Mouse (Mus musculus): ENCODE data around the gene Trrap. TPM values are rescaled to one million over a fixed set of nuclear protein-coding genes. Genes with fewer than 3 reads are reported as not detected.

The Trrap gene
- polyA plus RNA-seq, 1 experiment from 2014 or later = 96.8 TPM

DNA sequence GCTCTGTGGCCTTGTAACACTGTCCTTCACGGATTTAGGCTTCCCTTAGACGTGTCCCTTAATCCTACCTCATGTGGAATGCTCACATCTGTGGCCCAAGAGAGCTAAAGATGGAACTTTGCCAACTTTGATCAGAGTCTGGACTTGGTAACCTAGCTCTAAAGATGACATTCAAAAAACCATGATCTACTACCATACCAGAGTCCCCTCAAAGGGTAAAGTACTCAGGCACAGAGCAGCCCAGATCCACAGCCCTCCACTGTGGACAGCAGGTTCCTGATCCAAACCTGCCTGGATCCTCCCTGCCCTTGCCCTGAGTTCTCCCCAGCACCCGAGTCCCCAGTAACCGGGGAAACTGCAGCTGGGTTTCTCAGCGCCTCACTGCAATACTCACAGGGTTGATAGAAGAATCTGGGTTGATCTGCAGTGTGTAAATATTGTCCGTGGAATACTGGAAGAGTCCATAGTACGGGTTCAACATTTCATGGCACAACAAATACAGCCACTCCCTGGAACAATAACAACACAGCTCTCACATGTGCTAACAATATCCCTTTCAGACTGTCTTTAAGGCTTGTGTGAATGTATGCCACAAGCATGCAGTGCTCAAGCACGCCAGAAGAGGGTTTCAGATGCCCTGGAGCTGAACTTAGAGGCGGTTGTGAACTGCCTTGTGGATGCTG, 118.6 kb downstream of the Trrap start:
- ATAC-seq (ENCODE audit: insufficient read depth, low FRiP score, low TSS enrichment) (no peak), DNase-seq (ENCODE audit: low spot score) (no peak)
- H3K4me2 ChIP-seq (ENCODE audit: low read depth) = no peak overlapping the region
- no peaks in the 10 kb centered on the region for H3K9me3 ChIP-seq (ENCODE audit: control insufficient read depth, low read length)
- peaks cover 20% of the 10 kb centered on the region for H3K36me3 ChIP-seq (ENCODE audit: control insufficient read depth, insufficient read depth, low read length)
- no peak overlapping the region for H3K4me3 ChIP-seq (ENCODE audit: low read depth, low read length)
- H3K27me3 ChIP-seq (ENCODE audit: control insufficient read depth, insufficient read depth, low read length) = no peaks in the 10 kb centered on the region
- H3K27ac ChIP-seq (ENCODE audit: low read depth, low read length) = no peak overlapping the region
- no peak overlapping the region for H3K9ac ChIP-seq (ENCODE audit: low read length)
- 91% methylated on average over 9 of the region's 9 CpGs for WGBS
- no peaks in the 10 kb centered on the region for H3K4me1 ChIP-seq (ENCODE audit: control insufficient read depth, insufficient read depth, low read length)

DNA sequence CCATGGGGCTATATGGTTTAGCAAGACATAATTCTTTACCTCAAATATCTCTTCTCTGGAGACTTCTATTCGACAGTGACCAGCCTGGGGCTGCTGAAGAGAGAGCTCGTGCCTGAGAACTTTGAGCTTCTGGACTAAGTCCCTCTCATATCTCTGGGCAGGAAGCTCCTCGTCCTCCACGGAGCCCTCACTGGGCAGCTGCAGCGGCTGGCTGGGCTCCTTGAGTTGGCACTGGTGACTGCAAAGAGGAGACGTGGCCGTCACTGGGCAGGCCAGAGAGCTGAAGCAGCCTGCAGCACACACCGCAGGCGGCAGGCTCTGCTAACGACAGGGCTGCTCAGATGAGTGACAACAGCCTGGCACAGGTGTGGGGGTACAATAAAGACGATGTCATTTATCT, 123.7 kb downstream of the Trrap start:
- Histone ChIP-seq H3K36me3 (ENCODE audit: control insufficient read depth, insufficient read depth, low read length) (peaks cover 17% of the 10 kb centered on the region), H3K27me3 (ENCODE audit: control insufficient read depth, insufficient read depth, low read length) (no peaks in the 10 kb centered on the region), H3K4me1 (ENCODE audit: control insufficient read depth, insufficient read depth, low read length) (no peaks in the 10 kb centered on the region), H3K9me3 (ENCODE audit: control insufficient read depth, low read length) (no peaks in the 10 kb centered on the region), H3K4me2 (ENCODE audit: low read depth) (no peak overlapping the region), H3K9ac (ENCODE audit: low read length) (no peak overlapping the region), H3K4me3 (ENCODE audit: low read depth, low read length) (no peak overlapping the region), H3K27ac (ENCODE audit: low read depth, low read length) (no peak overlapping the region)
- WGBS = 87% methylated on average over 11 of the region's 11 CpGs
- DNase-seq (ENCODE audit: low spot score) = no peak
- ATAC-seq (ENCODE audit: insufficient read depth, low FRiP score, low TSS enrichment) = no peak

DNA sequence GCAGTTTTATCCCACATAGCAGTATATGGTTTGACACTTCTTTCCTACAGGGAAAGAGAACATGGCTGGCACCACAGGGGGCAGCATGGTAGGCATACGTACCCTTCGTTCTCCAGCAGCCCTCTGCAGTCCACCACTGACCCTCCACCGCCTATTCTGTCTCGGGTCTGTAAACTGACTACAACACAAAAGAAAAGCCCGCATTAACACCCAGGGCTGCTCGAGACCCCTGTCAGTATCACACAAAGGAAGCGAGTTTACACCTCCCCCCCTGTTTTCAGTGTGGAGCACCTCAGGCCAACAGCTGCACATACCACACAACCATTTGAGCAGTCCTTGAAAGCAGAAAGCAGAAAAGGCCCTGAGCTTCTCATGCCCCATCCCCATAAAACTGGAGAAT, 130.3 kb downstream of the Trrap start:
- Histone ChIP-seq H3K9me3 (ENCODE audit: control insufficient read depth, low read length) (no peaks in the 10 kb centered on the region), H3K27ac (ENCODE audit: low read depth, low read length) (no peak overlapping the region), H3K4me1 (ENCODE audit: control insufficient read depth, insufficient read depth, low read length) (peaks cover 6% of the 10 kb centered on the region; the same call in 1 of the 2 replicates), H3K27me3 (ENCODE audit: control insufficient read depth, insufficient read depth, low read length) (no peaks in the 10 kb centered on the region), H3K4me2 (ENCODE audit: low read depth) (no peak overlapping the region), H3K9ac (ENCODE audit: low read length) (no peak overlapping the region), H3K36me3 (ENCODE audit: control insufficient read depth, insufficient read depth, low read length) (no peaks in the 10 kb centered on the region; the same call in 1 of the 2 replicates), H3K4me3 (ENCODE audit: low read depth, low read length) (no peak overlapping the region)
- ATAC-seq (ENCODE audit: insufficient read depth, low FRiP score, low TSS enrichment) = peak; percentile 48; the same call in 1 of the 2 replicates
- 27% methylated on average over 7 of the region's 7 CpGs for WGBS
- DNase-seq (ENCODE audit: low spot score) = no peak

DNA sequence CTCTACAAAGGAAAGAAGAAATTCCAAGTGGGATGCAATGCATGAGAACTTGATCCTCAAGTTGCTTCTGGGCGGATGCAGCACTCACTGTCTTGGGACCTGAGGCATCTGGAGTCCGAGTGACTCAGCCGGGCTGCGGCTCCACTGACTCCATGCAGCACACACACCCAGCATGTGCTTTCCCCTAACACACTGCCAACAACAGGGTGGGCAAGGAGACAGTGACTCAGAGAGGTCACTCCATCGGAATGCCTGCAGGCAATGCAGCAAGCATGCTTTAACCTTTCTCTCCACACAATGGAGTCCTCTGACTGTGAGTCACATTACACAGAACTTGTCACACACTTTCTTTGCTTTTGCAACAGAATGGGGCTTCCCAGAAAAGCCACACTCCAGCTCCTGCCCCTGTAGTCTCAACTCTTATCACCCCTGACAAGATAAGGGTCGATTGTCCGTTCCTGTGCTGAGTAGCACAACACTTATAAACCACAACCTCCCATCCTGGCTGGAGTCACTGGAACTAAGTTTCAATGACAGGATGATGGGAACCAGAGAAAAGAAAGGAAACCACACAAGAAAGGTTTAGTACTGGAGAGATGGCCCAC, 131.0 kb downstream of the Trrap start:
- Histone ChIP-seq H3K9me3 (ENCODE audit: control insufficient read depth, low read length) (no peaks in the 10 kb centered on the region), H3K36me3 (ENCODE audit: control insufficient read depth, insufficient read depth, low read length) (no peaks in the 10 kb centered on the region; the same call in 1 of the 2 replicates), H3K27ac (ENCODE audit: low read depth, low read length) (0 out of 2 replicates have a peak overlapping the region, but pooled peaks have one; percentile 49), H3K27me3 (ENCODE audit: control insufficient read depth, insufficient read depth, low read length) (no peaks in the 10 kb centered on the region), H3K4me3 (ENCODE audit: low read depth, low read length) (no peak overlapping the region), H3K4me1 (ENCODE audit: control insufficient read depth, insufficient read depth, low read length) (peaks cover 6% of the 10 kb centered on the region; the same call in 1 of the 2 replicates), H3K4me2 (ENCODE audit: low read depth) (no peak overlapping the region), H3K9ac (ENCODE audit: low read length) (no peak overlapping the region)
- DNase-seq (ENCODE audit: low spot score) (no peak), ATAC-seq (ENCODE audit: insufficient read depth, low FRiP score, low TSS enrichment) (no peak)
- WGBS = 52% methylated on average over 7 of the region's 7 CpGs

DNA sequence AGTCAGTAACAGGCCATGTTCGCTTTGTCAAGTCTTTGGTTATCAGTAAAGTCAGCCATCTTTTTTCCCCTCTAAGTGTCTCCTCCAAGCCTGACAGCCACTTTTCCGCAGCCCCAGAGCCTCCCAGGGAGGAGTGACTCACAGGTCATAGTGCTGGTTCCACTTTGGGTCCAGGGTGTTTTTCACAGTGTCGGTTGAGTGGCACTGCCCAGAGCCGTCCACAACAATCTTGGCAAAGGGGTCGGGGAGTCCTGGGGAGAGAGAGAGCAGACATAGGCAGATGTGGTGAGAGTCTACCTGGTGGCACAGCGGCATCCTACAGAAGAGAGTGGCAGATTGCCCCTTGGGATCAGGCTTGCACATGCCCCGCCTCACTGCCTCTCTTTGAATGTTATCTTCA, 133.5 kb downstream of the Trrap start:
- Histone ChIP-seq H3K27ac (ENCODE audit: low read depth, low read length) (no peak overlapping the region), H3K4me1 (ENCODE audit: control insufficient read depth, insufficient read depth, low read length) (peaks cover 6% of the 10 kb centered on the region; the same call in 1 of the 2 replicates), H3K9ac (ENCODE audit: low read length) (no peak overlapping the region), H3K36me3 (ENCODE audit: control insufficient read depth, insufficient read depth, low read length) (no peaks in the 10 kb centered on the region; the same call in 1 of the 2 replicates), H3K27me3 (ENCODE audit: control insufficient read depth, insufficient read depth, low read length) (no peaks in the 10 kb centered on the region), H3K4me3 (ENCODE audit: low read depth, low read length) (no peak overlapping the region), H3K4me2 (ENCODE audit: low read depth) (no peak overlapping the region), H3K9me3 (ENCODE audit: control insufficient read depth, low read length) (no peaks in the 10 kb centered on the region)
- WGBS = 89% methylated on average over 7 of the region's 7 CpGs
- ATAC-seq (ENCODE audit: insufficient read depth, low FRiP score, low TSS enrichment) (no peak), DNase-seq (ENCODE audit: low spot score) (no peak)

DNA sequence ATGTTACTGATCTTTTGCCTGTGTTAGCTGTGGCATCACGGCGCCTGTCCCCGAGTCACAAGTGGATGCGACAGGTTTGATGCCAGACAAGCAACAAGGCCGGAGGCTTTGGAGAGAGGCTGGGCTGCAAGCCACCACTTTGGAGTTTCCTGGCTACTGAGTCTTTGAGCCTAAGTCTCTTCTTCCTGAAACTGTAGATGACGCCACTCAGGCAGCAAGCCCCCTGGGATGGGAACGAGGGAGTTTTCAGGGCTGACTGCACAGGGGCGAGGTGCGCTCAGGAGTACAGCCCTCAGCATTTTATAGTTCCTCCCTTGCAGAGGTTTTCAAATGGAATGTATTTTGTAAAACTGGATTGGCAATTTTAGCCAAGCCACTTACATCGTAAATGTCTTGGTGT, 134.3 kb downstream of the Trrap start:
- Histone ChIP-seq H3K4me1 (ENCODE audit: control insufficient read depth, insufficient read depth, low read length) (peaks cover 6% of the 10 kb centered on the region; the same call in 1 of the 2 replicates), H3K36me3 (ENCODE audit: control insufficient read depth, insufficient read depth, low read length) (no peaks in the 10 kb centered on the region; the same call in 1 of the 2 replicates), H3K9me3 (ENCODE audit: control insufficient read depth, low read length) (no peaks in the 10 kb centered on the region), H3K27me3 (ENCODE audit: control insufficient read depth, insufficient read depth, low read length) (no peaks in the 10 kb centered on the region), H3K4me3 (ENCODE audit: low read depth, low read length) (no peak overlapping the region), H3K9ac (ENCODE audit: low read length) (no peak overlapping the region), H3K4me2 (ENCODE audit: low read depth) (no peak overlapping the region), H3K27ac (ENCODE audit: low read depth, low read length) (no peak overlapping the region)
- DNase-seq (ENCODE audit: low spot score) = no peak
- 78% methylated on average over 10 of the region's 10 CpGs for WGBS
- no peak for ATAC-seq (ENCODE audit: insufficient read depth, low FRiP score, low TSS enrichment)

DNA sequence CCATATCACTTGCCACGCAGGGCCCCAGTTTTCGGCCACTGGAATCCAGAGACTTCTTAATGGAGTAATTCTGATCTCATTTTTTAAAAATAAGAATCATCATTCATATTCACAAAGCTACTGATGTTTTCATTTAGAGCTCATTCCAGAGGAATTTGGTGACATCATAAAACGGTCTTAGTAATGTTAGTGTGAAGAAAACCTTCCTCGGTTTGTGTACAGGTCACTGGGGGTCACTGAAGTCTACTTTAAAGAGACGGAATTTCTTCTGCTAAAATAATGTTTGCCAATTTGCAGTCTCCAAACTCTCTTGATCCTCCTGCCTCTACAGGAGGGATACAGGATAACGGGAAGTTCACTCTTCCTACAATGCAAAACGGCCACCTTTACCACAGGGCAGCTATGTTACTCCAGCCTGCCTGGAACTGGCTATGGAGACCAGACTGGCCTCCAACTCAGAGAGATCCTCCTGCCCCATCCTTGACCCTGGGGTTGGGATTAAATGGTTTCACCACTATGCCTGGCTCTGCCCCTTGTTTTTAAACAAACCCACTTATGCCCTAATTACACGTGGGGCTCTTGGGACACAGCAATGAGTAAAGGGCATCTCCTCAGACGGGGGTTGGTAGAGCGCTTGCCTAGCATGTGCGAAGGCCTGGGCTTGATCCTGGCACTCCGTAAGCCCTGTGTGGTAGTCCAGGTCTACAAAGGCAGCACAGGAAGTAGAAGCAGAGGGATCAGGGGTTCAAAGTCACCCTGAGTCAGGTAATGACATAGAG, 137.0 kb downstream of the Trrap start:
- DNase-seq (ENCODE audit: low spot score) (no peak), ATAC-seq (ENCODE audit: insufficient read depth, low FRiP score, low TSS enrichment) (no peak)
- no peak overlapping the region for H3K4me2 ChIP-seq (ENCODE audit: low read depth)
- no peak overlapping the region for H3K27ac ChIP-seq (ENCODE audit: low read depth, low read length)
- H3K9me3 ChIP-seq (ENCODE audit: control insufficient read depth, low read length) = no peaks in the 10 kb centered on the region
- H3K9ac ChIP-seq (ENCODE audit: low read length) = no peak overlapping the region
- whole genome bisulfite sequencing = 78% methylated on average over 12 of the region's 12 CpGs
- no peak overlapping the region for H3K4me3 ChIP-seq (ENCODE audit: low read depth, low read length)
- no peaks in the 10 kb centered on the region for H3K4me1 ChIP-seq (ENCODE audit: control insufficient read depth, insufficient read depth, low read length)
- no peaks in the 10 kb centered on the region for H3K36me3 ChIP-seq (ENCODE audit: control insufficient read depth, insufficient read depth, low read length)
- H3K27me3 ChIP-seq (ENCODE audit: control insufficient read depth, insufficient read depth, low read length) = no peaks in the 10 kb centered on the region

DNA sequence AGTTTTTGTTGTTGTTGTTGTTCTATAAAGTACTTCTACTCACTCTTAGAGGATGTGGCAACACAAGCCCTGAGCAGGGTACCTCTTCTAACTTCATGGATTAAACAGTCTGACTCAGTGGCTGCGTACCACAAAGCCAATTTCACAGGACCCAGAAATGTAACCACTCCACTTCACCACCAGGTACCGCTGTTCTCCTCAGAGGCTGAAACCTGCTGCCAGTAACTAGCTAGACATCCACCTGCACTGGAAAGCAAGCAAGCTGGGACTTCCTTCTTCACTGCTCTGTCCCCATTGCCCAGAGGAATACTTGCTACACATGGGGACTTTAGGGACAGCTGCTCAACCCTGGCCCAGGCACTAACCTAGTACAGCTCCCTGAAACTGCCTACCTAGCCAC, 140.1 kb downstream of the Trrap start:
- H3K27me3 ChIP-seq (ENCODE audit: control insufficient read depth, insufficient read depth, low read length) = no peaks in the 10 kb centered on the region
- no peaks in the 10 kb centered on the region for H3K9me3 ChIP-seq (ENCODE audit: control insufficient read depth, low read length)
- H3K36me3 ChIP-seq (ENCODE audit: control insufficient read depth, insufficient read depth, low read length) = no peaks in the 10 kb centered on the region
- H3K4me3 ChIP-seq (ENCODE audit: low read depth, low read length) = no peak overlapping the region
- H3K9ac ChIP-seq (ENCODE audit: low read length) = no peak overlapping the region
- 74% methylated on average over 2 of the region's 2 CpGs for WGBS
- DNase-seq (ENCODE audit: low spot score) = no peak
- H3K4me1 ChIP-seq (ENCODE audit: control insufficient read depth, insufficient read depth, low read length) = peaks cover 3% of the 10 kb centered on the region; the same call in 1 of the 2 replicates
- no peak overlapping the region for H3K4me2 ChIP-seq (ENCODE audit: low read depth)
- ATAC-seq (ENCODE audit: insufficient read depth, low FRiP score, low TSS enrichment) = no peak
- no peak overlapping the region for H3K27ac ChIP-seq (ENCODE audit: low read depth, low read length)
